Mouse (Mus musculus) kidney, adult 2 months (tissue): Measurements from ENCODE around the gene Gm17374. TPM values are rescaled to one million over a fixed set of nuclear protein-coding genes. Genes with fewer than 3 reads are reported as not detected.
A peak's percentile ranks its signal among the peaks of the same experiment; 100 is the strongest.
"Not testable (repeated sequence)": the region's sequence is repeated elsewhere in the genome, so short reads cannot be mapped to it uniquely, and the experiment has no call there.

Experiments
- DNase-seq: peaks from one replicate; pipeline ENCODE4 v3.0.0; 2021
- H3K27ac ChIP-seq: fragments of 200-500 bp; 2 replicates; pipeline ENCODE4 v1.5.1; 2012; ENCODE audit warnings: low read depth, low read length, control low read depth, inconsistent platforms; ENCODE audit not compliant: insufficient read depth
- H3K27me3 ChIP-seq: fragments of 200-500 bp; replicated peaks from 2 replicates; pipeline ENCODE4 v1.6.1; 2012; ENCODE audit warnings: mild to moderate bottlenecking, moderate library complexity, low read length, inconsistent platforms; ENCODE audit not compliant: control insufficient read depth, insufficient read depth
- H3K36me3 ChIP-seq: fragments of 200-500 bp; 2 replicates; pipeline ENCODE4 v1.6.1; 2012; ENCODE audit warnings: mild to moderate bottlenecking, moderate library complexity, low read length, inconsistent platforms; ENCODE audit not compliant: control insufficient read depth, insufficient read depth
- H3K4me1 ChIP-seq: fragments of 200-500 bp; 2 replicates; pipeline ENCODE4 v1.6.1; 2011; ENCODE audit warnings: low read length; ENCODE audit not compliant: control insufficient read depth, insufficient read depth
- H3K4me3 ChIP-seq: fragments of 200-500 bp; 2 replicates; pipeline ENCODE4 v1.5.1; 2011; ENCODE audit warnings: mild to moderate bottlenecking, low read depth, low read length, control low read depth; ENCODE audit not compliant: insufficient read depth
- CTCF ChIP-seq: fragments of 200-500 bp; conservative IDR thresholded peaks from 2 replicates; pipeline ENCODE4 v1.5.1; 2011; ENCODE audit warnings: low read depth, mild to moderate bottlenecking, control low read depth, low read length, moderate library complexity, mixed read lengths; ENCODE audit not compliant: insufficient read depth, insufficient read length
- POLR2A ChIP-seq: fragments of 200-500 bp; IDR thresholded peaks from one replicate; pipeline ENCODE4 v1.6.1; 2011; ENCODE audit warnings: low read depth, low read length, control low read depth
- WGBS: fragments of 180-500 bp; shearing (Covaris S2); methylation state at CpG from one replicate; pipeline ENCODE4 v1.1.7; 2018; 5-methylcytosine and 5-hydroxymethylcytosine counted together
- polyA plus RNA-seq: library from polyadenylated mRNA; depleted of rRNA; stranded (reverse); fragments of >200 nt; gene quantifications from 2 replicates; pipeline ENCODE4 v1.2.3, GENCODE M21; 2012; rRNA removed

The Gm17374 gene
- polyA plus RNA-seq, result not detected in 2 replicates

DNA sequence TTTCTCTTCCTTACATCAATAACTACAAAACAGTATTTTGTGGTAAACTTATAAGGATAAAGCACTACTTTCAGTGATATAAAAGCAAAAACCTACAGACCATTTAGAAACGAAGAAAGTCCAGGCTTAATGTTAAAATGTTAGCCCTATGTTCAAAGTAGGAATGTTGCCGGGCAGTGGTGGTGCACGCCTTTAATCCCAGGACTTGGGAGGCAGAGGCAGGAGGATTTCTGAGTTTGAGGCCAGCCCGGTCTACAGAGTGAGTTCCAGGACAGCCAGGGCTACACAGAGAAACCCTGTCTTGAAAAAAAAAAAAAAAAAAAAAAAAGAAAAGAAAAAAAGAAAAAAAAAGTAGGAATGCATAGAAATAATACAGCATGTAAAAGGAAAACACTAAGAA, at the start of gene Gm17374:
Gm17374 (plus strand) TSS at position 301 of the 400 bp plus-strand sequence.
- H3K27ac ChIP-seq, H3K27me3 ChIP-seq, H3K4me3 ChIP-seq, H3K36me3 ChIP-seq, DNase-seq, H3K4me1 ChIP-seq: not testable (repeated sequence)
- 89% methylated on average over 4 of the region's 4 CpGs for WGBS

DNA sequence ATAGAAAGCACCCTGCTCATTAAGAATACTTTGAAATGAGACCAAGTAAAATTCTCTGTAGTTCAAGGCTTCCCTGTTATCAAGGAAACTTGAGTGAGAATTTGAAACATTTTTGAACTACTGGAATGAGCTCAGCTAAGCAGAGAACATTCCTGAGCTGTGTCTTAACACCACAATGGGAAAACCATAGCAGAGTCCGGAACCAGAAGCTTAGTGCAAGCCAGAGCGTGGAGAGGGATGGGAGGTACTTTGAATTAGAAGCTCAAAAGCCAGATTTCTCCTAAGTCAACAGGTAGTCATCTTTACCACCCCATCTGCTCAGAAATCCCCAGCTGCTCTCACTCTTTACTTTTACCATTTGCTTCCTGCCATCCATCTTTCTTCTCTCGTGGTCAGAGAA, 46.9 kb upstream of the Gm17374 start:
- H3K36me3 ChIP-seq, result no peaks in the 10 kb centered on the region
- TF ChIP-seq POLR2A (no peak), CTCF (no peak)
- no peaks in the 10 kb centered on the region for H3K4me1 ChIP-seq
- H3K4me3 ChIP-seq, result no peak overlapping the region
- no peaks in the 10 kb centered on the region for H3K27me3 ChIP-seq
- DNase-seq, result no peak
- 63% methylated on average over 3 of the region's 3 CpGs for WGBS
- H3K27ac ChIP-seq, result no peak overlapping the region

DNA sequence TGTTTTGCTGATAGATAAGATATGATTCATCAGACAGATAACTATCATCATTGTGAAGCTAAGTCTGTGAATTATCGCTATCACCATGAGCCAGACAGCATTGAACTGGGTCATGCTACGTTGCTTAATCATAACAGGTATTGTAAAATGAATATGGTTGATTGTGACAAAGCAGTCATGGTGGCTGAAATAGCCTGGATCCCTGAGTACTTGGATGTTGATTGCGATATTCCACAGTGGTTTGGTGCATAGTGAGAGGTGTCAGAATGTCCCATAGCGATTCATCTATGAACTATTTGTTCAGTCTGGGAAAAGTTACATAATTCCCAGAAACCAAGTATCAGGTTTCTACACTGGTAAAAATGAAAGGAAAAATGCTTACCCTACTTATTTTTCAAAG, 44.2 kb upstream of the Gm17374 start:
- no peak for DNase-seq
- Histone ChIP-seq H3K4me1 (no peaks in the 10 kb centered on the region), H3K36me3 (no peaks in the 10 kb centered on the region), H3K27me3 (no peaks in the 10 kb centered on the region), H3K27ac (no peak overlapping the region), H3K4me3 (no peak overlapping the region)
- TF ChIP-seq CTCF (no peak), POLR2A (no peak)
- WGBS, result 91% methylated on average over 4 of the region's 4 CpGs

DNA sequence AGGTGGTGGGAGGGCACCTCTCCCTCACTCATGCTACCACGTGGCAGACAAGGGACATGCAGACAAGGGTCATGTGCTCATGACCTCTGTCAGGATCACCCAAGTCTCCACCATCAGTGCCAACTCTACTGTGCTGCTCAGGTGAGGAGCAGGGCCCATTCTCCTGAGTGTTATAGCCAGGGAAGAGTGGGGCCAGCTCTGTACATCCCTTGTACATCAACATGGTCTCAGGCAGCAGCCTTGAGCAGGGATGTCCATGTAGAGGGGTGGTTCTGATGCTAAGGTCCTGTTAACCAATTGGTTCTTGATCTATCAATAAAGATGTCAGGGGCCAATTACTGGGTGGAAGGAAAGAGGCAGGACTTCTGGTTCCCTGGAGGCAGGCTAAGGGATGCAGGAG, 42.9 kb upstream of the Gm17374 start:
- no peaks in the 10 kb centered on the region for H3K36me3 ChIP-seq
- H3K27ac ChIP-seq, result no peak overlapping the region
- no peak for DNase-seq
- WGBS, result 15% methylated on average over 1 of the region's 1 CpGs
- no peak overlapping the region for H3K4me3 ChIP-seq
- no peaks in the 10 kb centered on the region; the same call in 1 of the 2 replicates for H3K27me3 ChIP-seq
- no peaks in the 10 kb centered on the region for H3K4me1 ChIP-seq
- TF ChIP-seq POLR2A (no peak), CTCF (no peak)

DNA sequence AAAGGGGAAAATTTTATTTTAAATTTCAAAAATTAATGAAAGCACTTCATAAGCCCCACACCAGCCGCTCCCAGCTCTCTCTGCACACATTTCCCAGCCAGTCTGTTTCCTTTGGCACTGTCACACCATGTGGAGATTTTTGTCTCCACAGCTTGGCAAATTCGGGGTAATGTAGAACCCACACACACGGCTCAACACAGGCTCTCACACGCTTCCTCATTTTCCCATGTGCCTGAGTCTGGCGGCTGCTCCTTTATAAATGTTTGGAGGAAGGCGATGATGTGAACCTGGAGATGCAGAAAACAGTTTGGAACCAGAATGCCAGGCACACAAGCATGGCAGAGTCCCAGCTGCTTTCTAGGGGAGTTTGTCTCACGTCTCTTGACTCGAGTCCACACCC, 38.0 kb upstream of the Gm17374 start:
- no peaks in the 10 kb centered on the region; the same call in 1 of the 2 replicates for H3K27me3 ChIP-seq
- H3K4me3 ChIP-seq, result no peak overlapping the region
- no peak for DNase-seq
- no peaks in the 10 kb centered on the region for H3K36me3 ChIP-seq
- 90% methylated on average over 8 of the region's 8 CpGs for WGBS
- TF ChIP-seq CTCF (no peak), POLR2A (no peak)
- no peaks in the 10 kb centered on the region for H3K4me1 ChIP-seq
- H3K27ac ChIP-seq, result no peak overlapping the region

DNA sequence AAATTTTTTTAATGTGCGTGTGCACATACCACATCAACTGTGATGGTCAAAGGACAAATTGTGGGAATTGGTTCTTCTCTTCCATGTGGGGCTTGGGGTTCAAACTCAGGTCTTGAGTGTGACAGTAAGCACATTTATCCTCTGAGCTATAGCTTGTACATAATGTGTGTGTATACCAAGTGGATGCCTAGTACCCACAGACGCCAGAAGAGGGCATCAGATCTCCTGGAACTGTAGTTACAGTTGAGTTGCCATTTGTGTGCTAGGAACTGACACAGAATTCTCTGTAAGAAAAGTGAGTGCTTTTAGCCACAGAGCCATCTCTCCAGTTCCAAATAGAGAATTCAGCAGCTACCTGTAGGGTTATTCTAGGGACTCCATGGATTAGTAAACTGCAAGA, 26.3 kb upstream of the Gm17374 start:
- no peak overlapping the region for H3K27ac ChIP-seq
- H3K4me3 ChIP-seq, result no peak overlapping the region
- DNase-seq, result no peak
- TF ChIP-seq POLR2A (no peak), CTCF (no peak)
- H3K4me1 ChIP-seq, result no peaks in the 10 kb centered on the region
- WGBS, result 92% methylated on average over 2 of the region's 2 CpGs
- H3K27me3 ChIP-seq, result no peaks in the 10 kb centered on the region
- peaks cover 3% of the 10 kb centered on the region for H3K36me3 ChIP-seq

DNA sequence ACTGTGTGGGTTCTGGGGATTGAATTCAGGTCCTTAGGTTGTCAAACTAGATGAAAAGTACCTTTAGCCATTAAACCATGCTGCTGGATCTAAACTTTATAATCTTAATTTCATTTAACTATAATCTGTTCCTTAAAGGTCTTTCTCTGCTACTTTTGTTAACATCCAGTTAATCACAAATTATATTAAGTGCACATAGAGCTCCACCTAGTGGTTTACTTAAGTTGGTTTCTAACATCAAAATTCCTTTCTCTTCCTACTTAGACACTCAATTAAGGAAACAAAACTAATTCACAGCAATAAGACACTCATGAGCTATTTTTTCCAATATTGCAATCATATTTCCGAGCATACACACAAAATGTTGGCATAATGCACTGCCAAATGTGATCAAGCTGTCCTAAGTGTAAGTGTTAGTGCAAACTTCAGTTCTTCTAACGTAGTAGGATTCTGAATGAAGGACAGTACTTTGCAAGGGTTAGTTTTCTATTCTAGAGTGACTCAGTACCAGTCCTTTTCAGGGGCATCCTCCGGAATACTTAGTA, 7.4 kb downstream of the Gm17374 start:
- Histone ChIP-seq H3K27me3 (no peaks in the 10 kb centered on the region), H3K36me3 (peaks cover 2% of the 10 kb centered on the region; the same call in 1 of the 2 replicates), H3K4me1 (no peaks in the 10 kb centered on the region), H3K27ac (no peak overlapping the region), H3K4me3 (no peak overlapping the region)
- TF ChIP-seq POLR2A, result no peak
- TF ChIP-seq CTCF, result no peak
- WGBS, result 67% methylated on average over 3 of the region's 3 CpGs
- DNase-seq, result peak; percentile 28

DNA sequence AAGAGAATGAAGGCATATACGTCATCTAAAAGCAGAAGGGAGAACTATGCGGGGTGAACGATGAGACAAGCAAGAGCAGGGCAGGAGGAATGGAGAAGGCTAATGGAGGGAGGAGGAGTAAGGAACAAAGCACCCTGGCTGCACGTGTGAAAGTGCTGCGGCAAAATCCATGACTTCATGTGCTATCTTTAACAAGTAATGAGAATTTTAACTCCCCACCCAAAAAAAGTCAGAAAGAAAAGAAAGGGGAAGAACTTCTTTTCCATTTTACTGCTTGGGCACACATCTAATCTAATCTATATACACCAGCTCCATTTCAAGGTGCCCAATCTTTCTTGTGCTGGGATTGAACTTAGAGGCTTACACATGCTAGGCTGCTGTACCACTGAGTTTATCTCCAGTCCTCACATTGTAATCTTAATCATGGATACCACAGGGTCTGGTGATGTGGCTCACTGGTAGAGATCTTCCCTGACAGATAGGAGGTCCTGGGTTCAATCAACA, 11.6 kb downstream of the Gm17374 start:
- DNase-seq, result no peak
- Histone ChIP-seq H3K27ac (no peak overlapping the region), H3K4me1 (no peaks in the 10 kb centered on the region), H3K36me3 (no peaks in the 10 kb centered on the region), H3K4me3 (no peak overlapping the region), H3K27me3 (no peaks in the 10 kb centered on the region)
- 96% methylated on average over 5 of the region's 5 CpGs for WGBS
- TF ChIP-seq POLR2A (no peak), CTCF (no peak)
